Mouse (Mus musculus): Measurements from ENCODE around the gene Ssh2.

The Ssh2 gene

DNA sequence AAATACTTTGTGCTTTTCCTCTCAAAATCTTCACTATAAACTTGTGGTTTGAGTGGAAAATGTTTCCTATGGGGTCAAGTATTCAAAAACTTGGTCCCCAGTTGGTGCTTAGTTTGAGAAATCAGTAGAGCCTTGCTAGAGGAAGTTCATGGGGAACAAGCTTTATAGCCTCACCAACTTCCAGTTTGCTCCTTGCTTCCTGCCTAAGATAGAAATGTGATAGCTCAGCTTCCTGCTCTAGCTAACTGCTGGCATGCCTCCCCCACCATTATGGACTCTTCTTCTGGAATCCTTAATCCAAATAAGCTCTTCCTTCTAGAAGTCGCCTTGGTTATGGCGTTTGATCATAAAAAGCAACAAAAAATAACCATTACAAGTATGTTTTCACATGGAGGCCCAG, 190.2 kb downstream of the Ssh2 start:
- DNase-seq (ENCODE audit: low spot score in 2 of 2), result no peak

DNA sequence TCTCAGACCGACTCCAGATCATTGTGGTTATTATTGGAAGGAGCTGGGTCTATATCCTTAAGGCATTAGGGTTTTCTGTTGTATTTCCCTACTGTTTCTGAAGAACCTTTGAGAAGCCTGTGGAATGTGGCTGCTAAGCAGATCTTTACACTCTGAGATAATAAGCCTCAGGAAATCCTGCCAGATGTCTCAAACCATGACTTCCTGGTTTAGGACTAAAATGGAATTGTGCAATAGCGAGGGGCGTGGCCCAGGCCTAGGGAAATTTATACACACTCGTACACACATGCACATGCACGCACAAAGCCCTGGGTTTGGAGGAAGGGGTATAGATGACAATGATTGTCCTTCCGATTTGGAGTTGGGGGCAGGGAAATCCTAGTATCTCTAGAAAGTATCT, 193.8 kb downstream of the Ssh2 start:
- peak in 1 of 2 experiments; percentile 24 for DNase-seq (ENCODE audit: low spot score in 2 of 2)

- DNase-seq (ENCODE audit: low spot score in 2 of 2), result no peak
These were observed 195.2 kb downstream of the Ssh2 start for GRCm38 (mm10) chr11:77411284-77411683.

GRCm38 (mm10) chr11:77414141-77414839, 198.2 kb downstream of the Ssh2 start:
- DNase-seq (ENCODE audit: low spot score in 2 of 2), result no peak

GRCm38 (mm10) chr11:77416212-77417000, 200.3 kb downstream of the Ssh2 start:
- no peak for DNase-seq (ENCODE audit: low spot score in 2 of 2)

DNA sequence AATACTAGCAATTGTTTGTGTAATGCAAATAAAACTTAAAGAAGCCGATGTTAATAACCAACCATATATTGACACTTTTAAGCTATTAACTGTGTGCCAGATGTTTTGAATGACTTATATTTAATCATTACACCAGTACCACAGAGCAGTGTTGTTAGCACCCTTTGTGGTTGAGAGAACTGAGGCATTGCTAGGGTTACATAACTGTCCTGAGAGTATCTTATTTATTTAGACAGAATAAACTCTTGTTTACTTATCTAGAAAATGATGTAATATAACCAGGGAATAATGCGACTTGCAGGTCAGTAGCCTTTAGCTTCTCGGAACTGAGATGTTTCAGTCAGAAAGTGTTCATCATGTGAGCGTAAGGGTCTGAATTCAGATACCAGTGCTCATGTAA, 201.9 kb downstream of the Ssh2 start:
- DNase-seq (ENCODE audit: low spot score in 2 of 2), result no peak

GRCm38 (mm10) chr11:77423175-77423859, 207.2 kb downstream of the Ssh2 start:
- no peak for DNase-seq (ENCODE audit: low spot score in 2 of 2)

- DNase-seq (ENCODE audit: low spot score in 2 of 2), result no peak
These were observed 212.4 kb downstream of the Ssh2 start for GRCm38 (mm10) chr11:77428446-77428845.

- no peak for DNase-seq (ENCODE audit: low spot score in 2 of 2)
These were observed 220.9 kb downstream of the Ssh2 start for GRCm38 (mm10) chr11:77437026-77437425.

- no peak for DNase-seq (ENCODE audit: low spot score in 2 of 2)
These were observed 224.0 kb downstream of the Ssh2 start for GRCm38 (mm10) chr11:77440081-77440480.

DNA sequence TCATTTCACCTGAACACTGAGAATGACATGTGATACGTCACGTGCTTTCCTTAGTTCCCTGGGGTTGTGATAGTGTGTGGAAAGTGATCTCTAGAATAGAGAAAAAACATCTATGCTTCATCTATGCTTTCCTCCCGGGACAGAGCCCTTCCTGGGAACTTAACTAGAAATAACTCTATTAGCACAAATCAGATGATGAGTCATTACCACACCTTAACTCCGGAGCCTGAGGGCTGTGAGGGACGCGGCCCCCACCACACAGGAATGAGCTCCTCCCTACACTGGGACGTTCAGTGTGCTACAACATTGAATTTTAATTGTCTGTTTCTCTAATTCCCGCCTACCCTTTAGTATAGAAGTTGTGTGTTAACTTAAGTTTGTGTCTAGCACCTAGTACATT, 224.9 kb downstream of the Ssh2 start:
- no peak for DNase-seq (ENCODE audit: low spot score in 2 of 2)

GRCm38 (mm10) chr11:77442186-77443170, 226.4 kb downstream of the Ssh2 start:
- DNase-seq (ENCODE audit: low spot score in 2 of 2), result no peak

GRCm38 (mm10) chr11:77444939-77445338, 228.9 kb downstream of the Ssh2 start:
- no peak for DNase-seq (ENCODE audit: low spot score in 2 of 2)

DNA sequence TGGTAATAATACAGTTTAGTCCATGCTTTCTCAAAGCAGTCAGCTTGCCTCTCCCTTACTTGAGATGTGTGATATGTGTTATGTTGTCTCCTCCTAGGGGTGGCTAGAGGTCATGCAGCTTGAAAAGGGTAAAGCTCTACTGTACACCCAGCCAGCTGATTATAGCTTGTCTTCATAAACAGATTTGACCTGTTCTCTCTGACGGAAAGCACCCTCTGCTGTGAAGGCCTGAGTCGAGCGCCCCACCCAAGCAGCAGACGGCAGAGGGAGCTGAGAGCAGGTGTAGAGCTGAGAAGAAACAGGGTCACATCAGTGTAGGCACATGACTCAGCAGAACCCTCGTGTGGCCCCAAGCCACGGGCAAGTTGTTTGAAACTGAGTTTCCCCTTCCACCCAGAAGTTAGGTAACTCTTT, 230.5 kb downstream of the Ssh2 start:
- peak in 1 of 2 experiments; percentile 61 for DNase-seq (ENCODE audit: low spot score in 2 of 2)

DNA sequence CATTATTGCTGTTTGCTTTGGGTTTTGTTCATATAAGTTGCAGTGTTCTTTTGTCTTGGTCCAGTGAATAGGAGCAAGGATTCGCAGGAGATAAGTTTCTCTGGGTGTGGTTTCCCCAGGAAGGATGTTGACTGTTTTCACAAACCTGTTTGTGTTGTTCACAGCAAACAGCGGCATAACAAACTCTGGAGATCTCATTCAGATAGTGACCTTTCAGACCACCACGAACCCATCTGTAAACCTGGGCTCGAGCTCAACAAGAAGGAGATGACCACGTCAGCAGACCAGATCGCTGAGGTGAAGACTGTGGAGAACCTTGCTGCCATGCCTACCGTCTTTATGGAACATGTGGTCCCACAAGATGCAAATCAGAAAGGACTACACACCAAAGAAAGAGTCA, 233.1 kb downstream of the Ssh2 start:
- no peak for DNase-seq (ENCODE audit: low spot score in 2 of 2)

DNA sequence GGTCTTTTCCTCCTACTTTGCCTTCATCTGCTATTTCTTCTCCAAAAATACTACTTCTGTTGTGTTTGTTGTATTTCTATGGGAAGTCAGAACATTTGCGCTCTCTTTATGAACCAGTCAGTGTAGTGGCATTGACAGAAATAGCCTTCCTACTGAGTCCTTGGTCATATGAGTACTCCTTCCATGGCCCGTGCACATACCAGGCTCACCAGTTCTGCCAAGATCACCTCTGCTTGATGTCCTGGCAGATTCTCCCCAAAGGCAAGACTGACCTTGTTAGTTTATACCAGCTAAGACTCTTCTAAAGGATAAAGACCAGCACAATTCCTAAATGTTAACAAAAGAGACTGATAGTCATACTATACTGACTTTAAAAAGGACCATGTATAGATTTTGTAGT, 235.6 kb downstream of the Ssh2 start:
- DNase-seq (ENCODE audit: low spot score in 2 of 2), result no peak

DNA sequence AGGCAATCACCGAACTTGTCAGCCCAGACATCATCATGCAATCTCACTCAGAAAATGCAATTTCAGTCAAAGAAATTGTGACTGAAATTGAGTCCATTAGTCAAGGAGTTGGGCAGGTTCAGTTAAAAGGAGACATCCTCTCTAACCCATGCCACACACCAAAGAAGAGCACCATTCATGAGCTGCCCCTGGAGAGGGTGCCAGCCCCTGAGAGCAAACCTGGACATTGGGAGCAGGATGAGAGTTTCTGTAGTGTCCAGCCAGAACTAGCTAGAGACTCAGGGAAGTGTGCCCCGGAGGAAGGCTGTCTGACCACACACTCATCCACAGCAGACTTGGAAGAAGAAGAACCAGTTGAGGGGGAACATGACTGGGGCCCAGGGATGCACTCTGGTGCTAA, 237.3 kb downstream of the Ssh2 start:
- DNase-seq (ENCODE audit: low spot score in 2 of 2), result no peak

GRCm38 (mm10) chr11:77455770-77456510, 239.9 kb downstream of the Ssh2 start:
- DNase-seq (ENCODE audit: low spot score in 2 of 2), result no peak

GRCm38 (mm10) chr11:77456866-77457265, 240.8 kb downstream of the Ssh2 start:
- no peak for DNase-seq (ENCODE audit: low spot score in 2 of 2)

DNA sequence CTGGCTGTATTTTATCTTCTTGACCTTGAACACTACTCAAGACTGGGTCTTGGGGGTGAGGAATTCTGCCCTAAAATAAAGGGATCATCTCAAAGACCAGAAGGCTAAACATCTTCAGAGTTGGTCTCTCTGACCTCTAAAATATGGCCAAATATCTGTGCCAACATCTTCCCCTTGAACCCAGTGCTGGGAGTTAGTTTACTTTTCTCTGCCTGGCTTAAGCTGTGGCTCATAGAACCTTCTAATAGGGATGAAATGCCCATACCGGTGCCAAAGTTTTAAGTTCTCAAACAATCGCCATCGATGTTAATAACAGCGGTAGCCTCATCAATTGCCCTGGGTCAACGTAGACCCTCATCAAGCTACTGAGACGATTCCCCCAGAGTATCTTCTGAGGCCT, 245.8 kb downstream of the Ssh2 start:
- DNase-seq (ENCODE audit: low spot score in 2 of 2), result no peak

All from left cerebral cortex, adult 9 months (tissue).